Mouse (Mus musculus): ENCODE data around the gene Synrg. TPM values are rescaled to one million over a fixed set of nuclear protein-coding genes. Genes with fewer than 3 reads are reported as not detected.

Synrg gene
- polyA plus RNA-seq, 1 experiment from 2014 or later = 11.6 TPM

DNA sequence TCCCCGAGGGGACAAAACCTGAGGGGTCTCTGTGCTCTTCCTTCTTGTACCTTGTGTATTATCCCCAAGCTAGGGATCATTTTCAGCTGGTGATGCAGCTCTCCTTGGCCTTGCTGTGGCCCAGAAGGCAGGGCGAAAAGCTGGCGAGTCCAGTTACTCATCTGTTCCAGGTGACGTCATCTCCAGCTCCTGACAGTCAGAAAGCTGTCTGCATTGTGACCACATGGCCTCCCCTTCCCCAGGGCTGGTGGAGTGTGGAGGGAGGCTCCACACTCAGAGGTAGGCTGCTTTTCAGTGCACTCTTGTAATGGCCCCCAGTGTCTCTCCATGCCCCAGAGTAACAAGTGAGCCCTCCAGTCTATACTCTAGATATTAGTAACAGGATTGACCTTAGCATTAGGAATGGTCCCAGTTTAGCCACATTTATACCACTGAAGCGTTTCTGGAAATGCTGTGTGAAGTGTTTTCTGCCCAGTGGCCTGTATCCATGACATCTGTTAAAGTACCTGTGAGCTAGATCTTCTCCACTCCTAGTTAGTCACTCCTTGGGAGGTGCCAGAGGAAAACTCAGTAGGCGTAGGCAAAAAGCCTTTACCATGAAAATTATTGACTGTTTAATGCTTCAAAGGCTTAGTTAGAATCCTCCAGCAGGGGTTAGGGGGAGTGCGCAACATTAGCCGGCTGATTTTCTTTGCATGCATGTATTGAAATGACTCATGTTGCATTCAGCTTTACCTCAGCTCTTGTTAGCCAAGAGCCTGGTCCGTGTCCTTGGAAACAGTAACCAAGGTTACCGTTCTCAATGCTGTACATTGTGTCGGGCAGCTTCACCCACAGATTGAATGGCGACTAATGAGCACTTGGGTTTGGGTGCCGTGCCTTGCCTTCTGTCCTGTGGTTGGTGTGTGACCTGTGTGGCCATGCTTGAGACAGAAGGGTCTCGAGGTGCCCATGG, 78.9 kb downstream of the Synrg start:
- 0 out of 2 replicates have a peak, but pooled peaks have one; percentile 46 for ATAC-seq (ENCODE audit: low FRiP score, low TSS enrichment)

DNA sequence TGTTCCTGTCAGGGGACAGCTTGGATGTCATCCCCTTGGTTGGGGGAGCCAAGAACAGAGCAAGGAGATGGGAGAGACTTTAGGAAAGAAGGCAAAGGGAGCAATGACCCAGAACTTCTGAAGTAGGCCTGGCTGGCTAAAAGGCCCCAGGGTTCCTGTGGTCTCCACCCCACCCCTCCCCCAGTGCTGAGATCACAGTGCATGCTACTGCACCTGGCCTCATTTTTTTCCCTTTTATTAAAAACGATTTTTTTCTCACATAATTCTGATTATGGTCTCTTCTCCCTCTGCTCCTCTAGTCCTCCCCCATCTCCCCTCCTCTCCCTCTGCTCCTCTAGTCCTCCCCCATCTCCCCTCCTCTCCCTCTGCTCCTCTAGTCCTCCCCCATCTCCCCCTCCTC, 80.8 kb downstream of the Synrg start:
- Histone ChIP-seq H3K36me3 (ENCODE audit: control insufficient read depth, insufficient read depth, low read length) (no peaks in the 10 kb centered on the region), H3K27me3 (ENCODE audit: control insufficient read depth, insufficient read depth, low read length) (no peaks in the 10 kb centered on the region), H3K4me2 (replicated peaks; ENCODE audit: low read depth, low read length) (no peak overlapping the region), H3K4me3 (ENCODE audit: low read length) (no peak overlapping the region), H3K27ac (ENCODE audit: low read depth, low read length) (no peak overlapping the region), H3K9me3 (ENCODE audit: control insufficient read depth, low read length) (no peaks in the 10 kb centered on the region), H3K4me1 (ENCODE audit: control insufficient read depth, insufficient read depth, low read length) (no peaks in the 10 kb centered on the region), H3K9ac (ENCODE audit: low read depth, low read length) (no peak overlapping the region)
- no peak; the same call in 1 of the 2 replicates for ATAC-seq (ENCODE audit: low FRiP score, low TSS enrichment)
- 50% methylated on average over 1 of the region's 1 CpGs for WGBS

More for the DNA sequence above, 78.9 kb downstream of the Synrg start:
- H3K4me3 ChIP-seq (ENCODE audit: low read length) = no peak overlapping the region
- 62% methylated on average over 14 of the region's 14 CpGs for WGBS
- H3K36me3 ChIP-seq (ENCODE audit: control insufficient read depth, insufficient read depth, low read length) = no peaks in the 10 kb centered on the region
- no peak overlapping the region for H3K27ac ChIP-seq (ENCODE audit: low read depth, low read length)
- no peaks in the 10 kb centered on the region for H3K27me3 ChIP-seq (ENCODE audit: control insufficient read depth, insufficient read depth, low read length)
- H3K9me3 ChIP-seq (ENCODE audit: control insufficient read depth, low read length) = no peaks in the 10 kb centered on the region
- H3K4me2 ChIP-seq (replicated peaks; ENCODE audit: low read depth, low read length) = no peak overlapping the region
- no peaks in the 10 kb centered on the region for H3K4me1 ChIP-seq (ENCODE audit: control insufficient read depth, insufficient read depth, low read length)
- H3K9ac ChIP-seq (ENCODE audit: low read depth, low read length) = no peak overlapping the region

DNA sequence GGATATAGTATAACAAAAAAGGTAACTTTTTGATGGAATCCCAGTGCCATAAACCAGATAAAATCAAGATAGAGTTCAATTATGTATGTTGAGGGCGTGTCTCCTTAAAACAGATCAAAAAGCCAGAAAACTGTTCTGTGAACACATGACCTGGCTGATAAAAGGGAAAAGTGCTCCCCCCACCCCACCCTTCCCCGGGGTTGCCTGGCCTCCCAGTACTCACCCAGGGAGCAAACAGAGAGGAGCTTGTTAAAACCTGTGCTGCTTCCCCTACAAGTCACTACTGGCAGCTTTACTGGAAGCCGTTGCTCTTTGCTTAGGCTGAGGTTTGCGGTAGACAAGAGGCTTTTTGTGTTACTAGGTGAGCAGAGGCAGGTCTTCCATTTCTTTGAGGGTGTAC, 83.0 kb downstream of the Synrg start:
- Histone ChIP-seq H3K4me2 (replicated peaks; ENCODE audit: low read depth, low read length) (no peak overlapping the region), H3K36me3 (ENCODE audit: control insufficient read depth, insufficient read depth, low read length) (no peaks in the 10 kb centered on the region), H3K9ac (ENCODE audit: low read depth, low read length) (no peak overlapping the region), H3K4me1 (ENCODE audit: control insufficient read depth, insufficient read depth, low read length) (no peaks in the 10 kb centered on the region), H3K4me3 (ENCODE audit: low read length) (no peak overlapping the region), H3K27me3 (ENCODE audit: control insufficient read depth, insufficient read depth, low read length) (no peaks in the 10 kb centered on the region), H3K27ac (ENCODE audit: low read depth, low read length) (no peak overlapping the region), H3K9me3 (ENCODE audit: control insufficient read depth, low read length) (no peaks in the 10 kb centered on the region)
- WGBS = 72% methylated on average over 4 of the region's 4 CpGs
- no peak for ATAC-seq (ENCODE audit: low FRiP score, low TSS enrichment)

DNA sequence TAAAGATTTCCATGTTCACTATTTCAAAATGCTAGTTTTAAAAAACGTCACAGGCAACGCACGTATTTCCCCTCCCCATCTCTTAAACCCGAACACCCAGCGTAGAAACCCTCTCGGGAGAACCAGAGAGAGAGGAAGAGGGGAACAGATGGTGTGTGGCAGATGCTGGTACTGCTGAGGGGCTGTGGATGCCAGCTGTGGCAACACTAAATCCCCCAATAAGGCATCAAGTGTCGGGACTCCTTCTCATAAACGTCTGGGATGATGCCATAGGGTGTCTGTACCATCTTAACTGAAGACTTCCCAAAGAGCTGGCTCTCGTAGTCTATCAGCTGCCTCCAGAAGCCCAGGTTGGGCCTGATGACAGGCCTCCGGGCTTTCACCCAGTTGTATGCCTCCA, 84.2 kb downstream of the Synrg start:
- WGBS = 74% methylated on average over 10 of the region's 10 CpGs
- no peak overlapping the region for H3K4me3 ChIP-seq (ENCODE audit: low read length)
- no peak overlapping the region for H3K27ac ChIP-seq (ENCODE audit: low read depth, low read length)
- no peaks in the 10 kb centered on the region for H3K4me1 ChIP-seq (ENCODE audit: control insufficient read depth, insufficient read depth, low read length)
- no peak overlapping the region for H3K4me2 ChIP-seq (replicated peaks; ENCODE audit: low read depth, low read length)
- no peak for ATAC-seq (ENCODE audit: low FRiP score, low TSS enrichment)
- H3K36me3 ChIP-seq (ENCODE audit: control insufficient read depth, insufficient read depth, low read length) = no peaks in the 10 kb centered on the region
- H3K9ac ChIP-seq (ENCODE audit: low read depth, low read length) = no peak overlapping the region
- no peaks in the 10 kb centered on the region for H3K9me3 ChIP-seq (ENCODE audit: control insufficient read depth, low read length)
- no peaks in the 10 kb centered on the region for H3K27me3 ChIP-seq (ENCODE audit: control insufficient read depth, insufficient read depth, low read length)

DNA sequence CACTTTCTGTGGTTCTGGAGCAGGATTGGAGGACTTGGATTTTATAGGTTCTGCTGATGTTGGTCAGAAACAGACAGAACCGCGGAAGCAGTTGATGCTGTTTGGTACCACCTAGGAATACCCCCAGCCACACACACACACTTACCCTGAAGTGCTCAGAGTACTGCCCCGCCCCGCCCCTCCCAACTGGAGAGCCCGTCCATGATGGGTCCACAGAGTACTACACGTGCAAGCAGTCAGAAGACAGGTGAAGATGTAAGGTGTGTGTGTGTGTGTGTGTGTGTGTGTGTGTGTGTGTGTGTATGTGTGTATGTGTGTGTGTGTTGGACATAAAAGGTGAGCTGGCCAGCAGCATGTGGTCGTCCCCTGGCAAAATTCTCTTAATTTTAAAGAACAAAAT, 88.8 kb downstream of the Synrg start:
- WGBS = 90% methylated on average over 7 of the region's 7 CpGs
- no peak for ATAC-seq (ENCODE audit: low FRiP score, low TSS enrichment)
- Histone ChIP-seq H3K4me3 (ENCODE audit: low read length) (no peak overlapping the region), H3K9me3 (ENCODE audit: control insufficient read depth, low read length) (no peaks in the 10 kb centered on the region), H3K27ac (ENCODE audit: low read depth, low read length) (no peak overlapping the region), H3K36me3 (ENCODE audit: control insufficient read depth, insufficient read depth, low read length) (no peaks in the 10 kb centered on the region), H3K27me3 (ENCODE audit: control insufficient read depth, insufficient read depth, low read length) (no peaks in the 10 kb centered on the region), H3K9ac (ENCODE audit: low read depth, low read length) (no peak overlapping the region), H3K4me2 (replicated peaks; ENCODE audit: low read depth, low read length) (no peak overlapping the region), H3K4me1 (ENCODE audit: control insufficient read depth, insufficient read depth, low read length) (no peaks in the 10 kb centered on the region)

DNA sequence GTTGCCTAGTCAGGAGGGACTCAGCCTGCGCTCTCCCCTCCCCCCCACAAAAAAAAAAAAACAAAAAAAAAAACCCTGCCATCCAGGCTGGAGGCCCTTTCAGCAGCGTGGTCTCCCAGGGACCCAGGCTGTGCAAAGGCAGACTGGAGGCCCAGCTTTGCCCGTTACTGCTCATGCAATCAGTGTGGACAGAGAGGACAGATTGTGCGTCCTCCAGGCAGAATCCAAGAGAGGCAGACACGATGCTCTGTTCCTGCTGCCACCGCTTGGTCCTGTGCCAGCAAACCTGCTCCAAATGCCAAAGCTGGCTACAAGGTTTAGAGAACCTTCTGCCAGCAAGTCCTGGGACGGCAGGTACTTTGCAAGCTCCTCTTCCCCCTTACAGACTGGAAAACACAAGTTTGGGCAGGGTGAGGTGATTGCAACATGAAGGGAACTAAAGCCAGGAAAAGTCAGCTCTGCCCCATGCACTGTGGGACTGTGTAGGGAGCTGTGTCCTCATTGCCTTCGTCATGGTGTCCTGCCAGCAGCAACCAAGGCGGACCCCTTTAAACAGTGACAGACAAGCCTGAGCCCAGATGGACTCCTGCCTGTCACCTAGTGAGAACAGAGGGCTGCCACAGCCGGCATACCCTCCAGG, 89.4 kb downstream of the Synrg start:
- H3K9ac ChIP-seq (ENCODE audit: low read depth, low read length) = no peak overlapping the region
- no peak overlapping the region for H3K4me2 ChIP-seq (replicated peaks; ENCODE audit: low read depth, low read length)
- no peaks in the 10 kb centered on the region for H3K36me3 ChIP-seq (ENCODE audit: control insufficient read depth, insufficient read depth, low read length)
- H3K27me3 ChIP-seq (ENCODE audit: control insufficient read depth, insufficient read depth, low read length) = no peaks in the 10 kb centered on the region
- no peak for ATAC-seq (ENCODE audit: low FRiP score, low TSS enrichment)
- no peak overlapping the region for H3K4me3 ChIP-seq (ENCODE audit: low read length)
- WGBS = 82% methylated on average over 10 of the region's 10 CpGs
- no peaks in the 10 kb centered on the region for H3K9me3 ChIP-seq (ENCODE audit: control insufficient read depth, low read length)
- H3K4me1 ChIP-seq (ENCODE audit: control insufficient read depth, insufficient read depth, low read length) = no peaks in the 10 kb centered on the region
- H3K27ac ChIP-seq (ENCODE audit: low read depth, low read length) = no peak overlapping the region

DNA sequence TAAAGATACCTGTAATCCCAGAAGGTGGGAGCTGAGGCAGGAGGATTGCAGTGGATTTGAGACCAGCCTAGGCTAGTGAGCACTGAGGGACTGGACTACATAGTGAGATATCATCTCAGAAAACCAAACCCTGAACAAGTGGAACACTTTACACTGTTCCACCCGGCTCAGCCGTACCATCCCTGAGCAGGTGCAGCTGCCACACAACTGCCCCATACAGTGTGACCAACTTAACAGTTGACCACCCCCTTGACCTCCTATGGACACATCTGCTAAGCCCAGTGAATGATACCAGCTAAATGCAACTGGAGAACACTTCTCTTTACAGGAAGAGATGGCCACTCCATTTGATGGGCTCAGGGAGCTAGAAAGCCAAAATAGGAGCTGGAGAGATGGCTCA, 93.2 kb downstream of the Synrg start:
- Histone ChIP-seq H3K9ac (ENCODE audit: low read depth, low read length) (no peak overlapping the region), H3K4me1 (ENCODE audit: control insufficient read depth, insufficient read depth, low read length) (no peaks in the 10 kb centered on the region), H3K27me3 (ENCODE audit: control insufficient read depth, insufficient read depth, low read length) (no peaks in the 10 kb centered on the region), H3K4me3 (ENCODE audit: low read length) (no peak overlapping the region), H3K36me3 (ENCODE audit: control insufficient read depth, insufficient read depth, low read length) (no peaks in the 10 kb centered on the region), H3K9me3 (ENCODE audit: control insufficient read depth, low read length) (no peaks in the 10 kb centered on the region), H3K27ac (ENCODE audit: low read depth, low read length) (no peak overlapping the region), H3K4me2 (replicated peaks; ENCODE audit: low read depth, low read length) (no peak overlapping the region)
- ATAC-seq (ENCODE audit: low FRiP score, low TSS enrichment) = no peak
- 78% methylated on average over 2 of the region's 2 CpGs for WGBS

DNA sequence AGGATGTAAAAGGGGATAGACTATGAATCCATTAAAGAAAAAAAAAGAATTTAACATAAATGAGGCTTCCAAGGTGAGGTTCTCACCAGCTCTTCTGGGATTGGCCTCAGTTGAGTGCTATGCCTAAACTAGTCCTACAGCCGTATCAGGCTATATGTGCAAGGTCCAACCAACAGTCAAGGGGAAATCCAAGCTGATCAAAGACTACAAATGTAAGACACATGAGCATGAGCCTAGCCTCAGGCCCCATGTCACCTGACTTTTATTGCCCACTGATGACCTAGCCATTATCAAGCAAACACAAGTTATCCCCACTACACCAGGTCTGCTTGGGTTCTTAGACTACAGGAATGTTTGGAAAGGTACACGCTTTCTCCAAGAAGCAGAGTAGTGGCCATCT, 95.6 kb downstream of the Synrg start:
- no peak for ATAC-seq (ENCODE audit: low FRiP score, low TSS enrichment)
- Histone ChIP-seq H3K27me3 (ENCODE audit: control insufficient read depth, insufficient read depth, low read length) (no peaks in the 10 kb centered on the region), H3K4me2 (replicated peaks; ENCODE audit: low read depth, low read length) (no peak overlapping the region), H3K4me1 (ENCODE audit: control insufficient read depth, insufficient read depth, low read length) (no peaks in the 10 kb centered on the region), H3K36me3 (ENCODE audit: control insufficient read depth, insufficient read depth, low read length) (no peaks in the 10 kb centered on the region), H3K4me3 (ENCODE audit: low read length) (no peak overlapping the region), H3K9me3 (ENCODE audit: control insufficient read depth, low read length) (no peaks in the 10 kb centered on the region), H3K9ac (ENCODE audit: low read depth, low read length) (no peak overlapping the region), H3K27ac (ENCODE audit: low read depth, low read length) (no peak overlapping the region)
- 95% methylated on average over 2 of the region's 2 CpGs for WGBS

DNA sequence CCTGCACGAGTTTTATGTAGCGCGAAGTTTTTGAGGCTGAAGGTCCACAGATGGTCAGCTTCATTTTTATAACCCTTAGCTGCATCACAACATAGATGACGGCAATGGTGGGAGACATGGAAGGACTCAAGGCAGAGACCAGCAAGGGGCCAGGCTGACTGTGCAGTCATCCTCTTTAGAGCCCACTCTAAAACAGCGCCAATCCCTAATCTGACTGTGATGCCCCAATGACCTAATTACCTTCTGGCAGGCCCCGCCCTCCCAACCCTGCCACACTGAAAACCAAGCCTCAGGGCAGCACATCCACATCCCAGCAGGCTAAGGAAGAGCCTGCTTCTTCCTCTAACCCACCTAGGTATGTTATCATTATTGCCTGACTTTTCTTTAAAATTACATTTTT, 96.4 kb downstream of the Synrg start:
- Histone ChIP-seq H3K27ac (ENCODE audit: low read depth, low read length) (no peak overlapping the region), H3K9ac (ENCODE audit: low read depth, low read length) (no peak overlapping the region), H3K9me3 (ENCODE audit: control insufficient read depth, low read length) (no peaks in the 10 kb centered on the region), H3K4me2 (replicated peaks; ENCODE audit: low read depth, low read length) (no peak overlapping the region), H3K4me3 (ENCODE audit: low read length) (no peak overlapping the region), H3K36me3 (ENCODE audit: control insufficient read depth, insufficient read depth, low read length) (no peaks in the 10 kb centered on the region), H3K4me1 (ENCODE audit: control insufficient read depth, insufficient read depth, low read length) (peaks cover 3% of the 10 kb centered on the region; the same call in 1 of the 2 replicates), H3K27me3 (ENCODE audit: control insufficient read depth, insufficient read depth, low read length) (no peaks in the 10 kb centered on the region)
- no peak for ATAC-seq (ENCODE audit: low FRiP score, low TSS enrichment)
- 38% methylated on average over 6 of the region's 6 CpGs for WGBS

All from kidney, embryonic 14.5 days (tissue).